Mouse (Mus musculus) Patski (cell line): ENCODE measurements around the gene Cuedc1. TPM values are rescaled to one million over a fixed set of nuclear protein-coding genes. Genes with fewer than 3 reads are reported as not detected.

Experiments
- ATAC-seq: fragments of 100-300 bp; one replicate; pipeline ENCODE4 v1.8.0; 2021
- CTCF ChIA-PET: fragments of 350-600 bp; sonication (Branson Sonifier 250); formaldehyde crosslinking; loops from one replicate; lab custom pipeline; 2022; ENCODE audit warnings: inconsistent platforms; lab: Charles Lee
- POLR2A ChIA-PET: fragments of 350-600 bp; sonication (Branson Sonifier 250); formaldehyde crosslinking; loops from one replicate; lab custom pipeline; 2022; ENCODE audit warnings: antibody characterized with exemption, inconsistent platforms; lab: Charles Lee
- DNase-seq: peaks from one replicate; pipeline ENCODE4 v3.0.0-alpha.2; 2011; ENCODE audit warnings: low read depth, low spot score
- H3K27me3 ChIP-seq: fragments of 371-371 bp; one replicate; pipeline ENCODE4 v1.5.1; 2021
- CTCF ChIP-seq: fragments of 100-300 bp; IDR thresholded peaks from one replicate; pipeline ENCODE4 v1.5.1; 2021
- in situ Hi-C: fragments of 300-500 bp; cut with MboI; formaldehyde crosslinking; loops from 3 replicates; pipeline ENCODE4 v1.11.1; 2018; ENCODE audit warnings: low pct_unique_long_range_greater_than_20kb, mixed read lengths
- polyA plus RNA-seq: library from polyadenylated mRNA; unstranded; gene quantifications from one replicate; pipeline ENCODE4 v1.2.3, GENCODE M21; 2021

The Cuedc1 gene
- 42.0 TPM for polyA plus RNA-seq

GRCm38 (mm10) chr11:88098021-88098729, at the start of gene Cuedc1:
Cuedc1 (plus strand) TSS chr11:88098058.
- no peak for DNase-seq
- no peaks in the 10 kb centered on the region for H3K27me3 ChIP-seq
- POLR2A ChIA-PET = interaction anchor here (1.2 to 2.3 kb wide), 3 partner anchors 8 to 85 kb away, joined by 3 to 11 read pairs (median 10); no protein-coding TSS in a partner anchor
- ATAC-seq = no peak
- CTCF ChIA-PET = no interaction called here
- no peak for TF ChIP-seq CTCF
- in situ Hi-C loops = loop anchor here (5.0 kb wide), 1 partner anchor 64 kb away; no protein-coding TSS in a partner anchor

GRCm38 (mm10) chr11:88048961-88049670, 48.7 kb upstream of the Cuedc1 start:
- TF ChIP-seq CTCF = no peak
- no peak for DNase-seq
- in situ Hi-C loops = loop anchor here (5.0 kb wide), 1 partner anchor 62 kb away; the partner anchor contains the start of gene Dynll2
- ATAC-seq = no peak
- POLR2A ChIA-PET = interaction anchor here (0.8 to 1.5 kb wide), 3 partner anchors 8 to 148 kb away, joined by 3 to 7 read pairs (median 7); no protein-coding TSS in a partner anchor
- CTCF ChIA-PET = interaction anchor here (1.2 kb wide), 1 partner anchor 74 kb away, joined by 5 read pairs; no protein-coding TSS in a partner anchor
- H3K27me3 ChIP-seq = no peaks in the 10 kb centered on the region

GRCm38 (mm10) chr11:88049732-88050131, 48.1 kb upstream of the Cuedc1 start:
- in situ Hi-C loops = loop anchor here (5.0 to 10.0 kb wide), 2 partner anchors 62 to 775 kb away; partner anchors contain the start of gene Dynll2
- POLR2A ChIA-PET = interaction anchor here (1.5 kb wide), 1 partner anchor 8 kb away, joined by 7 read pairs; no protein-coding TSS in a partner anchor

GRCm38 (mm10) chr11:88052638-88053037, 45.2 kb upstream of the Cuedc1 start:
- DNase-seq = no peak
- ATAC-seq = no peak
- CTCF ChIA-PET = interaction anchor here (0.8 to 4.2 kb wide), 8 partner anchors 13 to 148 kb away, joined by 3 to 22 read pairs (median 6); no protein-coding TSS in a partner anchor
- POLR2A ChIA-PET = interaction anchor here (0.6 to 1.6 kb wide), 8 partner anchors 66 to 1106 kb away, joined by 3 to 5 read pairs (median 3); no protein-coding TSS in a partner anchor
- no peak for TF ChIP-seq CTCF
- H3K27me3 ChIP-seq = no peaks in the 10 kb centered on the region
- in situ Hi-C loops = loop anchor here (10.0 kb wide), 1 partner anchor 772 kb away; no protein-coding TSS in a partner anchor

More at GRCm38 (mm10) chr11:88049732-88050131, 48.1 kb upstream of the Cuedc1 start:
- no peaks in the 10 kb centered on the region for H3K27me3 ChIP-seq
- ATAC-seq (no peak), DNase-seq (no peak)
- CTCF ChIA-PET = no interaction called here
- TF ChIP-seq CTCF = no peak

GRCm38 (mm10) chr11:88053821-88054220, 44.0 kb upstream of the Cuedc1 start:
- ChIA-PET CTCF (interaction anchor here (0.8 to 4.3 kb wide), 13 partner anchors 17 to 161 kb away, joined by 3 to 39 read pairs (median 5); partner anchors contain the start of gene Mrps23), POLR2A (interaction anchor here (0.9 to 1.9 kb wide), 5 partner anchors 78 to 148 kb away, joined by 3 to 9 read pairs (median 4); no protein-coding TSS in a partner anchor)
- ATAC-seq (no peak), DNase-seq (no peak)
- no peaks in the 10 kb centered on the region for H3K27me3 ChIP-seq
- TF ChIP-seq CTCF = no peak
- in situ Hi-C loops = loop anchor here (10.0 kb wide), 1 partner anchor 771 kb away; no protein-coding TSS in a partner anchor

- CTCF ChIA-PET = interaction anchor here (0.7 to 4.3 kb wide), 18 partner anchors 9 to 160 kb away, joined by 3 to 39 read pairs (median 4); partner anchors contain the start of gene Mrps23
- in situ Hi-C loops = loop anchor here (10.0 kb wide), 1 partner anchor 770 kb away; no protein-coding TSS in a partner anchor
- no peak for ATAC-seq
- TF ChIP-seq CTCF = peak; percentile 62
- POLR2A ChIA-PET = interaction anchor here (0.9 to 1.9 kb wide), 5 partner anchors 66 to 148 kb away, joined by 4 to 9 read pairs (median 4); no protein-coding TSS in a partner anchor
- DNase-seq = no peak
- H3K27me3 ChIP-seq = no peaks in the 10 kb centered on the region
Measured at GRCm38 (mm10) chr11:88054589-88054988, 43.3 kb upstream of the Cuedc1 start.

- no peak for DNase-seq
- H3K27me3 ChIP-seq = no peaks in the 10 kb centered on the region
- ATAC-seq = no peak
- in situ Hi-C loops = loop anchor here (5.0 to 10.0 kb wide), 2 partner anchors 142 to 769 kb away; no protein-coding TSS in a partner anchor
- CTCF ChIA-PET = interaction anchor here (0.8 to 4.3 kb wide), 8 partner anchors 15 to 148 kb away, joined by 3 to 39 read pairs (median 6); partner anchors contain the start of gene Mrps23
- POLR2A ChIA-PET = interaction anchor here (1.2 kb wide), 1 partner anchor 144 kb away, joined by 4 read pairs; no protein-coding TSS in a partner anchor
- TF ChIP-seq CTCF = no peak
Measured at GRCm38 (mm10) chr11:88055777-88056176, 42.1 kb upstream of the Cuedc1 start.

GRCm38 (mm10) chr11:88057788-88058187, 40.1 kb upstream of the Cuedc1 start:
- POLR2A ChIA-PET = interaction anchor here (1.0 to 1.4 kb wide), 4 partner anchors 9 to 130 kb away, joined by 3 to 7 read pairs (median 4); partner anchors contain the start of genes Srsf1 and Vezf1
- in situ Hi-C loops = loop anchor here (5.0 to 10.0 kb wide), 2 partner anchors 140 to 767 kb away; no protein-coding TSS in a partner anchor

GRCm38 (mm10) chr11:88059141-88059540, 38.7 kb upstream of the Cuedc1 start:
- POLR2A ChIA-PET = interaction anchor here (0.8 to 1.2 kb wide), 2 partner anchors 10 to 141 kb away, joined by 3 to 4 read pairs; no protein-coding TSS in a partner anchor
- ATAC-seq (peak; percentile 87), DNase-seq (no peak)
- in situ Hi-C loops = loop anchor here (5.0 to 10.0 kb wide), 2 partner anchors 138 to 766 kb away; no protein-coding TSS in a partner anchor
- TF ChIP-seq CTCF = peak; percentile 85
- CTCF ChIA-PET = interaction anchor here (0.7 to 4.6 kb wide), 16 partner anchors 8 to 770 kb away, joined by 3 to 58 read pairs (median 4); partner anchors contain the start of genes Srsf1 and Vezf1
- no peaks in the 10 kb centered on the region for H3K27me3 ChIP-seq

More at GRCm38 (mm10) chr11:88057788-88058187, 40.1 kb upstream of the Cuedc1 start:
- no peak for DNase-seq
- peak; percentile 24 for TF ChIP-seq CTCF
- no peaks in the 10 kb centered on the region for H3K27me3 ChIP-seq
- CTCF ChIA-PET = interaction anchor here (1.2 to 4.3 kb wide), 4 partner anchors 83 to 143 kb away, joined by 3 to 39 read pairs (median 7); no protein-coding TSS in a partner anchor
- no peak for ATAC-seq
